ENCODE assay signal across 19 mouse cellular contexts in genomic region chr2:170028488-170029303, GRCm38 (mm10).
A peak's percentile ranks its signal among the peaks of the same experiment; 100 is the strongest.
DNase-seq lines count a peak whose midpoint lies in the region; ATAC-seq lines count a peak whose summit lies in the region.
"Had no signal": no experiment of that assay in that cellular context is flagged by ENCODE, and none has a peak within 500 bp of the region (broad histone marks: within the 10 kb centered on the region; RNA-seq: fewer than 3 reads in every experiment).

No protein-coding gene starts in this region.

- 62% methylated on average over 24 of the region's 24 CpGs for WGBS in hindbrain, embryonic 10.5 days
- WGBS in midbrain, embryonic 16.5 days, result 55% methylated on average over 24 of the region's 24 CpGs

- H3K27me3 ChIP-seq in hindbrain, embryonic 10.5 days (ENCODE audit: insufficient read depth, poor library complexity, severe bottlenecking), result no peaks in the 10 kb centered on the region
- H3K27me3 ChIP-seq in midbrain, embryonic 16.5 days (ENCODE audit: control insufficient read depth, insufficient read depth, low read depth, low read length), result no peaks in the 10 kb centered on the region
- H3K27me3 ChIP-seq: limb, embryonic 15.5 days; megakaryocyte, embryonic 14.5 days had no signal

- no peak overlapping the region for H3K9ac ChIP-seq in midbrain, embryonic 16.5 days (ENCODE audit: low read depth, low read length)
- H3K9ac ChIP-seq: limb, embryonic 15.5 days had no signal

- H3K4me2 ChIP-seq in midbrain, embryonic 16.5 days (ENCODE audit: low read length), result peak overlapping the region; percentile 28
- H3K4me2 ChIP-seq: limb, embryonic 15.5 days had no signal

- no peak overlapping the region for H3K4me3 ChIP-seq in hindbrain, embryonic 10.5 days
- no peak overlapping the region for H3K4me3 ChIP-seq in midbrain, embryonic 16.5 days (ENCODE audit: low read depth, low read length)
- H3K4me3 ChIP-seq: heart, embryonic 10.5 days; limb, embryonic 15.5 days; megakaryocyte, embryonic 14.5 days had no signal

- no peak overlapping the region for H3K27ac ChIP-seq in hindbrain, embryonic 10.5 days
- H3K27ac ChIP-seq in midbrain, embryonic 16.5 days (ENCODE audit: low read length), result no peak overlapping the region
- H3K27ac ChIP-seq: heart, embryonic 10.5 days; kidney, postnatal 0 days; limb, embryonic 15.5 days had no signal

- peaks cover 4% of the 10 kb centered on the region; the same call in 1 of the 2 replicates for H3K9me3 ChIP-seq in hindbrain, embryonic 10.5 days
- no peaks in the 10 kb centered on the region for H3K9me3 ChIP-seq in midbrain, embryonic 16.5 days (replicated peaks; ENCODE audit: control insufficient read depth, low read length, poor library complexity, severe bottlenecking)
- H3K9me3 ChIP-seq: heart, embryonic 10.5 days; limb, embryonic 15.5 days had no signal

- peaks cover 8% of the 10 kb centered on the region; the same call in 1 of the 2 replicates for H3K4me1 ChIP-seq in hindbrain, embryonic 10.5 days (replicated peaks)
- H3K4me1 ChIP-seq in midbrain, embryonic 16.5 days (ENCODE audit: control insufficient read depth, insufficient read depth, low read length), result peaks cover 7% of the 10 kb centered on the region
- H3K4me1 ChIP-seq: heart, embryonic 10.5 days had no signal

- no peaks in the 10 kb centered on the region for H3K36me3 ChIP-seq in hindbrain, embryonic 10.5 days
- no peaks in the 10 kb centered on the region for H3K36me3 ChIP-seq in midbrain, embryonic 16.5 days (ENCODE audit: control insufficient read depth, insufficient read depth, low read length)
- H3K36me3 ChIP-seq: heart, embryonic 10.5 days; limb, embryonic 15.5 days had no signal

- intact Hi-C loops in left cerebral cortex, postnatal 4 days (cut with DNase I), result no loop called here

- DNase-seq in A20 (ENCODE audit: low read depth, low spot score), result peak; percentile 43
- DNase-seq in R1 (ENCODE audit: low read depth, low spot score), result peak; percentile 13
- peak; percentile 26 for DNase-seq in hindbrain, embryonic 10.5 days (ENCODE audit: low spot score)
- no peak for DNase-seq in thymus, postnatal 36 days
- no peak for DNase-seq in spleen, adult 18-20 months
- no peak for DNase-seq in left cerebral cortex, postnatal 4 days
- DNase-seq: adrenal gland, postnatal 14 days; cerebellum, adult 9-11 months; embryo, embryonic 11 days; gastrocnemius, postnatal 36 days; heart, postnatal 14 days; thymus, adult 18-20 months had no signal

- no peak for ATAC-seq in midbrain, embryonic 16.5 days
- ATAC-seq: CD4-positive, CD25-positive, alpha-beta regulatory T cell, adult 4 months; intestine, embryonic 16.5 days had no signal

Comparison
In these comparisons a context has a peak if more than half of its experiments do, and no peak if none do; other contexts are left out.
1. DNase-seq: peak in A20 (single experiment), R1 (single experiment) and hindbrain, embryonic 10.5 days (single experiment); none in thymus, postnatal 36 days (0 of 2), spleen, adult 18-20 months (0 of 2) and left cerebral cortex, postnatal 4 days (single experiment).